Comparison of ENCODE assay signal across 8 mouse cellular contexts in the genomic region with DNA sequence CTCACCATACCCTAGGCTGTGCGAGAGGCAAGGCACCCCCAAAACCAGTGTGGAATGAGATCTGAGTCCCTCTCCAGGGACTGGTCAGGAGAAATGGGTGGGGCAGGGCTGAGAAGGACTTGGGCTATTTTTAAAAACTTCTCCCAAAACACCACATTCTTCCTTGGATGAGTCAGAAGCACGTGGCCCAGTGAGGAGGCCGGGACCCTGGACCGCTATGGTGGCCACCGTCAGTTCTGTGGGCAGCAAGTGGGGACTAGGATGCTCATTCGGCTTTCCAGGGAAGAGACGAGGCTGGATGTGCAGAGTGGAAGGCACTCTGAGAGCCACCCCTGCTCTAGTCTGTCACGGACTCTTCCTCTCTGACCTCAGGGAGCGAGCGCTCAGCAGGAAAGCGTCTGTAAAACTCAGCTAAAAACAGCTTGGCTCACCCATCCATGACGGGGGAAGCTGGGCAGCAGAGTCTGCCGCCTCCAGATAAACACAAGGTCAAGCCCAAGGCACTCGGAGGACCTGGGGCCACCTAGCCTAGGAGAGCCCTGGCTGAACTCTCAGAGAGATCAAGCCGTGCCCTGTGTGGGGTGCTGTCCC. TPM values are rescaled to one million over a fixed set of nuclear protein-coding genes. Genes with fewer than 3 reads are reported as not detected.
DNase-seq lines count a peak whose midpoint lies in the region; ATAC-seq and TF ChIP-seq lines count a peak whose summit lies in the region.

No protein-coding gene starts in this region.

- no peaks in the 10 kb centered on the region for H3K9me3 ChIP-seq in liver, embryonic 13.5 days (replicated peaks)
- no peaks in the 10 kb centered on the region for H3K9me3 ChIP-seq in liver, embryonic 11.5 days (ENCODE audit: control insufficient read depth, low read length)
- no peaks in the 10 kb centered on the region for H3K9me3 ChIP-seq in kidney, postnatal 0 days (replicated peaks; ENCODE audit: low read length)
- H3K9me3 ChIP-seq in neural tube, embryonic 13.5 days = no peaks in the 10 kb centered on the region
- no peaks in the 10 kb centered on the region for H3K9me3 ChIP-seq in forebrain, postnatal 0 days (ENCODE audit: low read length)

- 31% methylated on average over 15 of the region's 15 CpGs for WGBS in liver, embryonic 13.5 days (ENCODE audit: insufficient replicate concordance)
- WGBS in liver, embryonic 11.5 days = 40% methylated on average over 15 of the region's 15 CpGs
- 6% methylated on average over 15 of the region's 15 CpGs for WGBS in kidney, postnatal 0 days
- 43% methylated on average over 15 of the region's 15 CpGs for WGBS in neural tube, embryonic 13.5 days
- 59% methylated on average over 15 of the region's 15 CpGs for WGBS in forebrain, postnatal 0 days

- no peak for TF ChIP-seq CTCF in kidney, postnatal 0 days (IDR thresholded peaks at IDR 0.05; ENCODE audit: low read depth)
- no peak for TF ChIP-seq CTCF in forebrain, postnatal 0 days (IDR thresholded peaks at IDR 0.05; ENCODE audit: low read depth)

- H3K4me2 ChIP-seq in liver, embryonic 13.5 days = no peak overlapping the region
- no peak overlapping the region for H3K4me2 ChIP-seq in liver, embryonic 11.5 days
- H3K4me2 ChIP-seq in kidney, postnatal 0 days (ENCODE audit: low read length) = peak overlapping the region; percentile 1; the same call in 1 of the 2 replicates
- no peak overlapping the region for H3K4me2 ChIP-seq in neural tube, embryonic 13.5 days
- H3K4me2 ChIP-seq in forebrain, postnatal 0 days (ENCODE audit: low read depth) = no peak overlapping the region

- H3K9ac ChIP-seq in liver, embryonic 13.5 days = no peak overlapping the region
- H3K9ac ChIP-seq in liver, embryonic 11.5 days (ENCODE audit: low read depth, low read length) = no peak overlapping the region
- H3K9ac ChIP-seq in kidney, postnatal 0 days (ENCODE audit: low read depth, low read length) = no peak overlapping the region
- H3K9ac ChIP-seq in neural tube, embryonic 13.5 days = peak overlapping the region; percentile 38; the same call in 1 of the 2 replicates
- H3K9ac ChIP-seq in forebrain, postnatal 0 days = no peak overlapping the region

- peaks cover 18% of the 10 kb centered on the region for H3K4me1 ChIP-seq in liver, embryonic 13.5 days (replicated peaks)
- peaks cover 7% of the 10 kb centered on the region for H3K4me1 ChIP-seq in liver, embryonic 11.5 days (replicated peaks; ENCODE audit: control insufficient read depth, insufficient read depth, low read length)
- H3K4me1 ChIP-seq in kidney, postnatal 0 days (replicated peaks; ENCODE audit: insufficient read depth, low read length) = peaks cover 46% of the 10 kb centered on the region
- peaks cover 81% of the 10 kb centered on the region for H3K4me1 ChIP-seq in neural tube, embryonic 13.5 days (replicated peaks)
- no peaks in the 10 kb centered on the region for H3K4me1 ChIP-seq in forebrain, postnatal 0 days (ENCODE audit: insufficient read depth)

- no peaks in the 10 kb centered on the region for H3K27me3 ChIP-seq in liver, embryonic 13.5 days
- H3K27me3 ChIP-seq in liver, embryonic 11.5 days (replicated peaks; ENCODE audit: control insufficient read depth, insufficient read depth, low read length) = no peaks in the 10 kb centered on the region
- no peaks in the 10 kb centered on the region for H3K27me3 ChIP-seq in kidney, postnatal 0 days (ENCODE audit: insufficient read depth, low read length)
- no peaks in the 10 kb centered on the region for H3K27me3 ChIP-seq in neural tube, embryonic 13.5 days
- H3K27me3 ChIP-seq in forebrain, postnatal 0 days (ENCODE audit: insufficient read depth, low read length) = no peaks in the 10 kb centered on the region

- no peak overlapping the region for H3K4me3 ChIP-seq in liver, embryonic 13.5 days (replicated peaks)
- no peak overlapping the region for H3K4me3 ChIP-seq in liver, embryonic 11.5 days (ENCODE audit: low read depth, low read length)
- no peak overlapping the region for H3K4me3 ChIP-seq in kidney, postnatal 0 days (replicated peaks; ENCODE audit: low read depth, low read length)
- no peak overlapping the region for H3K4me3 ChIP-seq in neural tube, embryonic 13.5 days
- no peak overlapping the region for H3K4me3 ChIP-seq in forebrain, postnatal 0 days (ENCODE audit: low read depth, low read length)

- no peaks in the 10 kb centered on the region for H3K36me3 ChIP-seq in liver, embryonic 13.5 days
- no peaks in the 10 kb centered on the region for H3K36me3 ChIP-seq in liver, embryonic 11.5 days (ENCODE audit: control insufficient read depth, insufficient read depth, low read length)
- H3K36me3 ChIP-seq in kidney, postnatal 0 days (ENCODE audit: insufficient read depth, low read length) = no peaks in the 10 kb centered on the region
- peaks cover 22% of the 10 kb centered on the region for H3K36me3 ChIP-seq in neural tube, embryonic 13.5 days
- no peaks in the 10 kb centered on the region for H3K36me3 ChIP-seq in forebrain, postnatal 0 days (ENCODE audit: insufficient read depth)

- H3K27ac ChIP-seq in liver, embryonic 13.5 days = peak overlapping the region; percentile 36; the same call in 1 of the 2 replicates
- H3K27ac ChIP-seq in liver, embryonic 11.5 days (ENCODE audit: low read depth, low read length) = no peak overlapping the region
- H3K27ac ChIP-seq in kidney, postnatal 0 days = peak overlapping the region; percentile 84
- H3K27ac ChIP-seq in neural tube, embryonic 13.5 days (replicated peaks) = peak overlapping the region; percentile 54
- H3K27ac ChIP-seq in forebrain, postnatal 0 days (ENCODE audit: low read depth, low read length) = no peak overlapping the region

- ATAC-seq in liver, embryonic 13.5 days (ENCODE audit: low read depth) = 0 out of 2 replicates have a peak, but pooled peaks have one; percentile 9
- ATAC-seq in liver, embryonic 11.5 days (replicated peaks; ENCODE audit: low FRiP score) = no peak
- ATAC-seq in kidney, postnatal 0 days (replicated peaks; ENCODE audit: low FRiP score, low read depth) = peak; percentile 47
- no peak for ATAC-seq in neural tube, embryonic 13.5 days (ENCODE audit: low read depth)
- no peak for ATAC-seq in forebrain, postnatal 0 days

- no peak for DNase-seq in liver, embryonic 13.5 days
- no peak for DNase-seq in liver, embryonic 11.5 days (ENCODE audit: low spot score)
- peak; percentile 70 for DNase-seq in adrenal gland, postnatal 14 days
- DNase-seq in heart, adult 9 months (ENCODE audit: low spot score in 2 of 2) = peak; percentile 81 to 82
- DNase-seq in kidney, postnatal 0 days (ENCODE audit: low spot score) = peak; percentile 87
- DNase-seq in forebrain, postnatal 0 days = no peak
- no peak for DNase-seq in spleen, postnatal 36 days (ENCODE audit: low spot score in 2 of 2)

RNA-seq across cellular contexts. Expression of a gene that starts 35.1 kb away (rescaled TPM):
- 2.6 and 2.7 TPM in 2 replicates for polyA plus RNA-seq in liver, embryonic 13.5 days (2015; fragmentation: Nextera tagmentation; extraction: Ambion mirVana)
- 5.0 and 6.7 TPM in 2 replicates for polyA plus RNA-seq in liver, embryonic 11.5 days (2014; fragmentation: Nextera tagmentation; extraction: Ambion mirVana)
- total RNA-seq in adrenal gland, postnatal 14 days (2021) = 13.1 and 15.3 TPM in 2 replicates
- 21.2 and 22.2 TPM in 2 replicates for polyA plus RNA-seq in kidney, postnatal 0 days (2015; fragmentation: Nextera tagmentation; extraction: Ambion mirVana)
- polyA plus RNA-seq in neural tube, embryonic 13.5 days (2015; fragmentation: Nextera tagmentation; extraction: Ambion mirVana) = 28.6 and 28.8 TPM in 2 replicates
- total RNA-seq in forebrain, postnatal 0 days (2014; rRNA removed) = 52.5 and 59.0 TPM in 2 replicates
- 13.8 and 16.5 TPM in 2 replicates for polyA plus RNA-seq in forebrain, postnatal 0 days (2015; fragmentation: Nextera tagmentation; extraction: Ambion mirVana)

Comparison
In these comparisons a context has a peak if more than half of its experiments do, and no peak if none do; other contexts are left out.
1. ATAC-seq: peak in liver, embryonic 13.5 days (single experiment) and kidney, postnatal 0 days (single experiment); none in liver, embryonic 11.5 days (single experiment), neural tube, embryonic 13.5 days (single experiment) and forebrain, postnatal 0 days (single experiment).
2. H3K27ac ChIP-seq: peak in liver, embryonic 13.5 days (single experiment), kidney, postnatal 0 days (single experiment) and neural tube, embryonic 13.5 days (single experiment); none in liver, embryonic 11.5 days (single experiment) and forebrain, postnatal 0 days (single experiment).
3. DNase-seq: peak in adrenal gland, postnatal 14 days (single experiment), heart, adult 9 months (2 of 2) and kidney, postnatal 0 days (single experiment); none in liver, embryonic 13.5 days (single experiment), liver, embryonic 11.5 days (single experiment), forebrain, postnatal 0 days (single experiment) and spleen, postnatal 36 days (0 of 2).